Mouse (Mus musculus) c-Kit-positive CD71-negative TER-119-negative erythroid progenitor cells, embryonic 14.5 days (primary cell): ENCODE results near the gene Kdm4d.
A peak's percentile ranks its signal among the peaks of the same experiment; 100 is the strongest.
"Not testable (repeated sequence)": the region's sequence is repeated elsewhere in the genome, so short reads cannot be mapped to it uniquely, and the experiment has no call there.

Source experiments
- DNase-seq: peaks from one replicate; pipeline ENCODE4 v3.0.0-alpha.2; 2013; ENCODE audit warnings: low read depth

Gene Kdm4d

DNA sequence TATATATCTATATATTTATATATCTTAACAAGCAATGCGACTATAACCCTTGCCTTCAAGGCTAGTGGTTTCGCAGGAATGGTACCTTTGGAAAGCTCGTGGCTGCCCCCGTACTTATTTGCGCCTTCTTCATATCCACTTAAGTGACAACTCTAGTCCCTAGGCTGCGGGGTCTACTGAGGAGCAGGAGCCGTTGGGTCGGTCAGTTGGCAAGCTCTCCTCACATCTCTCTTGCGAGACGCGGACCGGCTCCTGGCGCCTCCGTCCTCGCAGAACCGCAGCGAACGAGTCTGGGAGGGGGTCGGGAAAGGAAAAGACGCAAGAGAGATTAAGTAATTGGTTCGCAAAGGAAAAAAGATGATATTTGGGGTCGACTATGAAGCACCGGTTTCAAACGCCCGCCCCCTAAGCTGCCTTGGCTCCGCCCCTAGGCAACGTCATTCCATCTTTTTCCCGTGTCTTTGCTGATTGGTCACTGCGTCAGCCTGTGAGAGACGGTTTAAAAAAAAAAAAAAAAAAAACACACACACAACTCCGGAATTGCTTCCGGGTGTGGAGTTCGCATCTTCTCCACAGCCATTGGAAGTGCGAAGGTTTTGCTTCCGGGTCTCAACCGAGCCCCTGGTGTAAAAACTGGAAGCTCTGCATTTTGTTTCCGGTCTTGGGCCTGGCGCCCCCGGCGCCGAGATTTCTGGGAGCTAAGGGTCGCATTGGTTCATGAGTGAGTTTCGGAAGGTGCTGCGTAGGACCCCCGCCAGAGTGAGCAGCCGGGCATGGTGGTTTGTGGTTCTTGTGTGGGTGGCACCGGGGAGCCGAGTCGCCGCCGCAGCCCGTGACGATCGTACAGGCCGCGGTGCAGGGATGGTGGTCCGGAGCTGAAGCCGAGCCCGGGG lies at the start of gene Kdm4d, which contains the start of gene Cwc15:
Gene Kdm4d (minus strand): TSS at position 460 of the 893 bp plus-strand sequence.
Gene Cwc15 (plus strand): TSS at position 595 of the 893 bp plus-strand sequence.
- DNase-seq = peak; percentile 95

DNA sequence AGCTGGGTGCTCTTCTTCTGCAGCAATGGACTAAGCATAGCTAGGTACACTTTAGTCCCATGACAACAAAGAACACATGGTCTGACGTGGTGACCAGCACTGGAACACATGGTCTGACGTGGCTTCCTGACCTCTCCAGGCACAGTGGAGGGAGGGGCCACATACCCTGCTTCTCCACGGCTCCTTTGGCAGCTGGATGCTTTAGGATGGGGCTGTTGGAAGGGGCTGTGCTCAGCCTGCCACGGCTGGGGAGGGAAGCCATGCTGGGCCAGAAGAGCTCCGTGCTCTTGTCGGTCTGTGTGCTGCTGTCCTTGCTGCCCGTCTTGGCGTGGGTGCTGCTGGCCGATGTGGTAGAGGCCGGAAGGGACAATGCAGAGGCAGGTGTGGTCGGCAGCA lies 48.1 kb upstream of the Kdm4d start:
- no peak for DNase-seq

DNA sequence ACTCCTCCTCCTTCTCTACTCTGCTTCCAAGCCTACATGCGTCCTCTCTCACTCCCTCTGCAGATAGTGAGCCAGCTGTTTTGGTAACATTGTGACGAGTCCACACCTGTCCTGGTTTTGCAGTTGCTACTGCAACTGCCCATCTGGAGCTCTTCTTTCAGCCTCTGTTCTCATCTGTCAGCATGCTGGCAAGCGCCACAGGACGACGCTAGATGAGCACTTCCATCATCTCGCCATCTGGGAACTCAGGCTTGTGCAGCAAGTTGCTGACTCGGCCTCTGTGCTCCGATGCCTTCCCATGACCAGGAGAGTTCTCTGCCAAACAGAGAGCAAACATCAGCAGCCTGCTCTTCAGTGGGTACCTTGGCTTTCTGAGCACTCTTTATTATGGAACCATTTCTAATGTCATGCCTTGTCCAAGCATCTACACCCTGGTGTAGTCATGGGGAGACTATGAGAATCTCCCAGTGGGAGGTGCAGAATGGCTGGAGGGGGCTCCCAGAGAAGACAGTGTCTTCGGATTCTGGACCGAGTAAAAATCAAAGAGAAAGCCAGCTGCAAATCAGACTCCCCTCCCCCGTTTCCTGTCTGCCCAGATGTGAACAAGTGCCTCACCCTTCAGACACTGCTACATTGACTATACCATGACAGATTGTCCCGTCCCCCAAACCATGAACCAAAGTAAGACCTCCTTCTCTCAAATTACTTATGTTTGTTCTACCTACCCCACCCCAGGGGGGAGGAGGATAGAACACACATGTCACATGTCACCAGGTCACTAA lies 47.5 kb upstream of the Kdm4d start:
- no peak for DNase-seq

DNA sequence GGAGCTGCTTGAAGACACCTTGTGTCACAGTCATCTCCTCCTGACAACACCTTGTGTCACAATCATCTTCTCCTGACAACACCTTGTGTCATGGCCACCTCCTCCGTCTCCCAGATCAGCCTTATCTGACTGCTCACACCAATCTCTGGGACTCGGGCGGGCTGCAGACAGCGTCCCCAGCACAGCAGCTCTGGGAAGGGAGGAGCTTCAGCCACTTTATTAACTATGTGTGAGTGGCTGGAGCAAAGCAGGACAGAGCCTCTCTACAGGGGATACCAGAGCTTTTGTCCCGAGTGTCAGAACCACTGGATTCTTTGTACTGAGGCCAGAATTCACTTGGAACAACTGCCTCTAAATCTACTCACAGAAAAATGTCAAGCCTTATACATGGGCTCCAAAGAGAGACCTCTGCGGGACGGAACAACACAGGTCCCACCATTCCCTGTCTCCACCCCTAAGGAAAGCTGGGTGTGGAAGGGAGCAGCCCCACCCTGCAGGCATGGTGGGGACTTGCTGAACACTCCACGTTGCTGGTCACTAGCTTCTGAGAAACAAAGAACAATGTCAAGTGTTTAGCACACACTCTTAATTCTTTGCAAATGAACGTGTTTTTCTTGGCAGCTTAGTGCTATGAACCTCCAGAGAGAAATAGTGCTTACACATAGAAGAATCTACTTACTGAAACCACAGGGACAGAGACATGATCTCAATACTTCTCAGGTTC lies 43.9 kb upstream of the Kdm4d start:
- DNase-seq = no peak

DNA sequence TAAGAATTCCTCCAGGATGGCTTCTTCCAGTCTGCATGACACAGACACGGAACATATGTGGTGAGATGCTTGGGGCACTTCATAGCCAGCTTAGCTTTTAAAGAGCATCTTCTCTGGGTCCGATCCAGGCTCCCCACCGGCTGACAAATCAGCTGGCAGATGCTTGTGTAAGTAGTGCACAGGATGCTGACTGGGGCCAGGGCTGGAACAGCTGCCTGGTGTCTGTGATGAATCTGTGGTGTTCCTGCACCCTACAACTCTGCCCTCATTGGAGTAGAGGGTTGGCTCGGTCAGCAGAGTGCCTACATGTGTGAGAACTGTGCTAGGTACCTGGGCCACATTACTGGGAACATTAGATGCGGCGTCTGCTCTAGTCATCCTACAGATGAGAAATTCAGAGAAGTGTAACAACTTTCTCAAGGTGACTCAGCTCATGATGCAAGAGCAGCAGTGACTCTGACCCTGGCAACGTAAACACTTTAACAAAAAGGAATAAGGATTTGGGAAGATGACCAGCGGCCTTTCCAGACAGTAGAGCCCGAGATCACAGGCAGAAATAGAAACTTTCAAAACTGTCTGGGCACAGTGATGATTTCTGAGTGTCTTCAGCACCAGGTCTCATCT lies 34.7 kb upstream of the Kdm4d start:
- no peak for DNase-seq

DNA sequence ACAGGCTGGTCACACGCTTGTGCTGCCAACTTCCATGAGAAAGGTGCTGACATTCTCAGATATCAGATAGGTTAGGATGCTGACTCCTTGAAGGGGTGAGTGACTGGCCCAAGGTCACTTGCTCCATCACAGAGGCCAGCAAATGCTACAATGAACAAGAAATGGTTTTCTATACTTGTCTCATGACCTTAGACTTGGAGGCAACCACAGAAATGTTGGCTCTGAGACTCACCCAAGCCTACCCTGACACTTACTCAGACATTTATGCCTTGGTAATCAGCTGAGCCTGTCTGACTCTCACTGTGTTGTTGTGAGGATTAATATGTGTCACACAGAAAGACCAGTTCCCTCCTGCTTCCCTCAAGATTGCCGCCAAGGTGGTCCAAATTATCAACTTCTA lies 33.4 kb upstream of the Kdm4d start:
- DNase-seq = no peak

DNA sequence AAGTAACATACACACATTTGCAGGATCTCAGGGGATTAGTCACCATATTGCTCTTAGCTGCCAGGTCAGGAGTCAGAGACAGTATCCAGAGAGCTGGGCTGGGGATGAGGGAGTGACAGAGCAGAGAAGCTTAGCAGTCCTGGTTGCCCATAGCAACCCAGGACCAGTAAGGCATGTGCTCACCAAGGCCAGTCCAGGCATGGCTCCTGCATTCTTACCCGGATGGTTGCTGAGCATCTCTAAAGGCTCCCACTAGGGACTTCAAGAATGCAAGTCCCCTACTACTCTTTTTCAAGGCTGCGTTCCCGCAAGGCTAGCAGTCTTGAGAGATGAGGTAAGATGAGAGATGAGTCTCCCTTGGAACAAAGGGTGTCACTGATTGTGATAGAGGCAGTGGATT lies 32.0 kb upstream of the Kdm4d start:
- DNase-seq = no peak

DNA sequence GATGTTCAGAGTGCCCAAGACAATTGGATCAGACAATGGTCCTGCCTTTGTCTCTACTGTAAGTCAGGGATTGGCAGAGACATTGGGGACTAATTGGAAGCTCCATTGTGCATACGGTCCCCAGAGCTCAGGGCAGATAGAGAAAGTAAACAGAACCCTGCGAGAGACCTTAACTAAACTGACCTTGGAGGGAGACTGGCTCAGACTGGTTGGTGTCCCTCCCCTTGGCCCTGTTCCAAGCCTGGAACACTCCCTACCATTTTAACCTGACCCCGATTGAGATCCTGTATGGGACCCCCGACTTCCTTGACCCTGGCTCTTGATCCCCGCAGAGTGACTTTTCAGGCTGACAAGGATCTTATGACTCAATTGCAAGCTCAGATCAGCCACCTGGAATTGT lies 29.7 kb upstream of the Kdm4d start:
- no peak for DNase-seq

DNA sequence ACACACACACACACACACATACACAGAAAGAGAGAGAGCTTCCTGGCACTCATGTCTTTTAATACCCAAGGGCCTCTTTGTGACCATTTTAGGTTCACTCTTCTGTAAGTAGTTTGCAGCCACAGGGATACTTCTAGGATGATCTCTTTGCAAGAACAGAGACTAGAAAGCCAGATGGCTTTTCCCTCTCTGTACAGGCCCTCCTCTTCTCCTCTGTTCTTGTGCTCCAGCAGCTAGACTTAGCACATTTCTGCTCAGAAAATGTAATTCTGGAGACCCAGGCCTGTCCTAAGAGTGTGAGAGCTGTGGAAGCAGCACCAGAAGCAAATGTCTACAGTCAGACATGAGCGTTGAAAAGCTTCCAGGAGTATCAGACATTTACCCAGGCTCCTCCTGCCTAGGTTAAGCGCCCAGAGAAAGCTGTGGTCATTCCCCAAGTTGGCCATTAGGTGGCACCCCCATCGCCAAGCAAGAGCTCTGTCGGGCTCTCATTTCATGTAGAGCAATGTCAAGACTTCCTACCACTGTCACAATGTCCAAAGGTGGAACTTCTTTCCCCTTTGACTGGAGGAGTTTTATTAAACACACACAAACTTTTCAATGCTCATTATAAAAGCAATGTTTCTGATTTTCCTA lies 23.2 kb upstream of the Kdm4d start:
- DNase-seq = peak; percentile 32

DNA sequence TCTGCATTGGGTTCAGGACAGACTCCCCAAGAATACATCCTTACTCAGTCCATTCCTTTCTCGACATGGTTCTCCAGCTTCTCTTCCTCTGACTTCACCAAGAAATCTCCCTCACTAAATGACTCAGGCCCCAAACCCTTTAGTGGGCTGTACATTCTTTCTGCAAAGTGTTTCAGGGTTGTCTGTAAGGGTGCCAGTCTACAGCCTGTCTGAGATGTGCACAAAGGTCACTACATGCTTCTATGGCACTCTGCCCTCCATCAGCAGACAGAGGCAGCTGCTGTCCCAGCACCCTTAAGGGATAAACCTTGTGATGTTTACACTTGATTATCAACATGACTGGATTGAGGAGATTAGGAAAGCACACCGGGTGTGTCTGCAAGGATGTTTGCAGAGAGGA lies 21.4 kb upstream of the Kdm4d start:
- DNase-seq = no peak

DNA sequence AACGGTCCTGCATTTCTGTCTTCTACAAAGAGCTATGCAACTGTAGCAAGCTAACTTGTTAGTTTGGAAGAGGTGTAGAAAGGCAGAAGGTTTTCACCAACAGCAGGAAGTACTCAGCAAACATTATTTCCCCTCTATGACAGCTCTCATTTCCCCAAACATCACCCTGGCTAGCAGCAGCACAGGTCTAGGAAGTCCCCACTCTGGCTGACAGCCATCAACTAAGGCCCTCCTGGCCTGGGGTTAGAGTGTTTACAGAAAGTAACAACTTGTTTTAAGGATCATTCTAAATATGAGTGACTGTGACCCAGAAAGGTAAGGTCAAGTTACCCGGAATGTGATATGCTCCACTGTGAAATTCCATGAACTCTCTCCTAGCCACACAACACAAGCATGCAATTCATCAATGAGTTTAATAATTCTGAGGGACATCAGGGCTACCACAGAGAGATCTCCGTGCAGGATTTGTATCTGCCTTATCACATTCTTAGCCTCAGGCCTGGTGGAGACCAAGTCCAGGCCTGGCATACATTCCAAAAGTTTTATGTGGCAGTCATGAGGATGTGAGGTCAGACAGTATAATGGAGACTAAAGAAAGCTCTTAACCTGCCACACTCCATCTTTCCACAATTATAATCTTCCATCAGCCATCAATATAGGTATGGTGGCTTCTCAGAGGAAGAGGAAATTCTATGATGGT lies 20.8 kb upstream of the Kdm4d start:
- DNase-seq = no peak

DNA sequence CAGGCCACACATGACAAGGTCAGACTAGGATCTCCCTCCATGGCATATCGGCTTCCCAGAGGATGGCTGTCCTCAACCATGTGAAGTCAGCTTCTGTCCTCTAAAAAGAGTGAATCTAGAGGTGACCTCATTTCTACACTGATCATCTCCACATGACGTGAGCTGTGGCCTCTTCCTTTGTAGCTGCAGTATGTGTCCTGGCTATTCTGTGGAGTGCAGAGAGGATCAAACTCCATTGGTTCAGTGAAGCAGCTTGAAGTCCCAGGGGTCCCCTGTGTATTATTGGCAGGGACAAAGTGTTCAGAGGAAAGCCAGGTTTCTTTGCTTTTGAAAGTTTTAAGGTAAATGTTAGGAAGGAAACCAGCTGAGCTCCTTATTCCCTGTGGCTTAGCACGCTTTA lies 17.8 kb upstream of the Kdm4d start:
- DNase-seq = no peak

DNA sequence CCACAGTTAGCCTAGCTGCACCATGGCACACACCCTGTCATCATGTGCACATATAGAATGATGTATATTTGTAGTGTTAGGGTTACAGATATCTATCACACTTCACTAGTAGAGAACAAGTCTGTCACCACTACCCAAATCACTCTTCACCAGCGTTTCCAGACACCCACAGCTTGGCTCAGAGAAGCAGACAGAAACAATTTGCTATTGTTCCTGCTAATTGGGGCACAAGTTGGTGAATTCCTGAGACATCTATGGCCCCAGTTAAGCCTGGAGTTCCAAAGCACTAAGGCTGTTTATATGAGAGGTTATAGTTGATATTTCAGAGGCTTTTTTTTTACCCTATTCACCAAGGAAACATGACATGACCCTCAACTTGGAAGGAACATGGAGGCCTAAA lies 17.0 kb upstream of the Kdm4d start:
- DNase-seq = no peak

DNA sequence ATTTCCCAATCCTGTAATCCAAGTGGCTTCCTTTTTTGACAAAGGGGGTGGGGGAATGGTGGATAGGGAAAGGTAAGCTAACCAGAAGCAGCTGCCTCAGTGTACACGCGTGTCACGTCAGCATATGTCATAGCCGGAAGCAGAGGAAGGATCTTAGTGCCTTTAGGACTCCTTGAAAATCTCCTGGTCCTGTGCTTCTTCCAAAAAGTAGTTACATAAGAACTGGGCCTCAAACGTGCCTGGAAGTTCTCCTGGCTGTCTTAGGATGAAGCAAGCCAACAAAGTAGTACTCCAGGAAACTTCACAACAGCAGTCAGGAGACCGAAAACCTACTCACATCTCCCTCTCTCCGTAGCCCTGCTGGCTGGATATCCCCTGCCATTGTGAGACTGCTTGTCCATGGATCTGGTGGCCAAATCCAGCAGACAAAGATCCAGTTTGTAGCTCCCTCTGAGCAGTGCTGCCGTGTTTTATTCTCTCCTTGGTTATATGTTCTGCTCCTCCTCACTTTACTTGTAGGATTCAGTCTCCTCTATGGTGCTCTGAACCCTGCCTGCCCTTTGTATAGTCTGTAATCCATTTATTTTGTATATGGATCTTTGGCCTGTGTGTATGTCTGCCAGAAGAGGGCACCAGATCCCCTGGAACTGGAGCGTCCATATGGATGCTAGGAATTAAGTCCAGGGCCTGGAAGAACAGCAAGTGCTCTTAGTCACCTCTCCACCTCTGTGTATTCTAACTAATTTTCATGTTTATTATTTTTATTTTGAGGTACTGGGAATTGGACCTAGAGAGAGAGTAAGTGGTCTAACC lies 12.6 kb upstream of the Kdm4d start:
- no peak for DNase-seq

DNA sequence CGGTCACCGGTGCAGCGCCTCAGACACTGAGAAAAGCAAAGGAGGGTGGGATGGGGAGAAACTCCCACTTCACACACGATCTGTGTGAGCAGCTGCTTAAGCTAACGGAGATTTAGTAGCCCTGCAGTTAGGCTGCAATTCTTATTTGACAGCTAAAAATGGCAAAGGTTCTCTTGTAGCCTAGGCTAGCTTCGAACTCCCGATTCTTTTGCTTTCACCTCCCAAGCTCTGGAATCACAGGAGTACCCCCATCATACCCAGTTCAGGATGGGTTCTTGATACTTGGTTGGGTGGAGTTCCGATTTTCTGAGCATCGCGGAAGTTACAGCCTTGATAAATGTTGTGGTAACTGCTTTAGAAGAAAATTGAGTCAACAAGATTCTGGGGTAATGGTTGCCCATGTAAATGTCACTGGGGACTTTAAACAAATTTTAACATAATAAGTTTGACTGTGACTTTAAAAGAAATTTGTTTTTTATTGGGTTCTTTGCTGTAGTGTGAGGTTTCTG lies 688 bp upstream of the Kdm4d start:
- no peak for DNase-seq

DNA sequence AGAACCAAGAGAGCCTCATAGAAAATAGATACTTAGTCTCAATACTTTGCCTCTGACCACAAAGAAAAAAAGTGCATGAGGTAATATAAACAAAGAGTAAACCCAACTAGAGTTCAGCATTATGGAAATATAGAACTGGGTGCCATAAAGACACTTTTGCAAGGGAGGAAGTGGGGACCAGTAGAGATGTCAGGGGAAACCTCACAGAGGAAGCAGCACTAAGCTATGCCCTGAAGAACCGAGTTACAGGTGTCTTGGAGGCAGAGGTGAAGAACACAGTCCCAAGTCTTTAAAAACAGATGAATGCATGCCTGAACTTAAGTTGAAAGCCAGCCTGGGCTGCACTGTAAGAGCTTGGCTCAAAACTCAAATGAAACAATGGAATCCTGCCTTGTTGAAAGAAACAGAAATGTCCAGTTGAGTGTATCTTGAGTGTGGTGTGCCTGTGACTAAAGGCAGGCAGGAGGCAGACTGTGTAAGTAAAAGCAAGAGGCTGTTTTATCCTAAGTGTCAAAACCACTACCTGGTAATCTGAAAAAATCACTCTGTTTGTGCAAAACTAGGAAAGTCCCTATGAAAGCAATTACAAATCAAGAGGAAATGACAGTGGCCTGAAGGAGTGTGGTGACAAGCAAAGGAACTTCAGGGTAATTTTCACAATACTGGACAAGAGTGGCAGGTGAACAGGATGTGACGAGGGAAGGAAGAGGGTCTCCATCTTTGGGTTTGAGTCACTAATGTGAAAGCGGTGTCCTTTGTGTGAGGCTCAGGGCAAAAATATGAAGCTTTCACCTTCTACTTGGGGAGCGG lies 1.2 kb downstream of the Kdm4d start:
- DNase-seq = no peak

DNA sequence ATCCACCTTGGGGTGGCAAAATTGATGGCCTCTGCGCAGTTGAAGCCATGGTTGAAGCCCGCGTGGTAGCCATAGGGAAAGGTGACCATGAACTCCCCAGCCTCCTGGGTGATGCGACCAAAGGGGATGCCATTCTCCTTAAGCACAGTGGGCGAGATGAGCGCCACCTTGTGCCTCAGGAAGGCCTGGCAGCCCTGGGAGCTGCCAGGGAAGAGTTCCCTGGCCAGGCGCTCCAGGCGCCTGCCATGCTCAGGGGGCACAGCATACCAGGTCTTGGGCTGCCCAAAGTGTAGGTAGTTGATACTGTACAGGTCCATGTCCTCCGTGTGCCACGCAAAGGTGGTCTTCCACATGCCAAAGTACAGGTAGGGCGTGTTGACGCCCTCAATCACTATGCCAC lies 36.6 kb downstream of the Kdm4d start:
- not testable (repeated sequence) for DNase-seq

DNA sequence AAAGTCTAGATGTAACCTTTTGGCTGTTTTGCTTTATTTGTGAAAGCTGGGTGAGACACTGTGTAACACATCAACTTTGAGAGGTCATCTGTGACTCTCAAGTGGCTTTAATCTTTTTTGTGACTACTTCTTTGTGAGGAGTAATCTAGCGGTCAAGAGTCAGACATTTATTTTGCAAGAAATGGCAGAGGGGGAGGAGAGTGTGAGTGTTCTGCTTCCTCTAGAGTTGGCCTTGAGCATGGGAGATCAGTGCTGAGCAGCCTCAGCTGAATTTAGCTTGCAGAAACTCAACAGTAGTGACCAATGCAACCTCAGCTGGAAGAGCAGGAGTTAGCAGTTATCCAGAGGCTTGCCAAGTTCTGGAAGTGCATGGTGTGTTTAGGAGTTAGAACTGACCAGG lies 37.7 kb downstream of the Kdm4d start:
- DNase-seq = not testable (repeated sequence)

DNA sequence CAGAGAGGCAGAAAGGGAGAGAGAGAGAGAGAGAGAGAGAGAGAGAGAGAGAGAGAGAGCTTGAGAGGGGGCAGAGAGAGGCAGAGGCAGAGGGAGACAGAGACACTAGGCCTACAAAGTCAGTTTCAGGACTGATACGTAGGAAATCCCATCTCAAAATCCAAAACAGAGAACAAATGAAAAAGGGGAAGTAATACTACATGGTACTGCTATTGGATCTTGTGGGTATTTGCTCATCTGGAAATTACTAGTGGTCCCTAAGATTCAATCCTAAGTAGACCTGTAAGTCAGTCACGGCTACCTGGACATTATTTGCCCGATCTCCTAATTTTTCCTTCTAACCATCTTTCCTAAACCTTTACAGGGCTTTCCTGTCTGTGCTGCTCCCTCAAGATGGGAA lies 44.0 kb downstream of the Kdm4d start:
- no peak for DNase-seq
